Mouse (Mus musculus): ENCODE results near the gene Lax1. TPM values are rescaled to one million over a fixed set of nuclear protein-coding genes. Genes with fewer than 3 reads are reported as not detected.
"Not testable (repeated sequence)": the region's sequence is repeated elsewhere in the genome, so short reads cannot be mapped to it uniquely, and the experiment has no call there.

The Lax1 gene
- total and polyA plus RNA-seq, 3 experiments, result 14.2 to 15.6 (median 14.9) TPM

DNA sequence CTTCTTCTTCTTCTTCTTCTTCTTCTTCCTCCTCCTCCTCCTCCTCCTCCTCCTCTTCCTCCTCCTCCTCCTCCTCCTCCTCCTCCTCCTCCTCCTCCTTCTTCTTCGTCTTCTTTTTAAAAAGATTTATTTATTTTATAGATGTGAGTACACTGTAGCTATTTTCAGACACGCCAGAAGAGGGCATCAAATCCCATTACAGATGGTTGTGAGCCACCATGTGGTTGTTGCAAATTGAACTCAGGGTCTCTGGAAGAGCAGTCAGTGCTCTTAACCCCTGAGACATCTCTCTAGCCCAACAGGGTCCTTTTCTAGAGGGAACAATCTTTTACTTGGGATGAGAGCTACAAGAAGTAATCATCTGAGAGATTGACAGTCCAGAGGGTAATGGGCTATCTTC lies 11.9 kb upstream of the Lax1 start:
- H3K4me3 ChIP-seq (replicated peaks in 1 of 3; ENCODE audit: low read depth in 2 of 3, low read length in 2 of 3, poor library complexity in 1 of 3); DNase-seq (ENCODE audit: extremely low read depth); H3K27me3 ChIP-seq (replicated peaks); H3K9ac ChIP-seq (ENCODE audit: insufficient read depth, low read depth); H3K9me3 ChIP-seq (replicated peaks; ENCODE audit: low read length); H3K4me2 ChIP-seq (ENCODE audit: insufficient read depth, low read depth, poor library complexity, severe bottlenecking); dilution Hi-C loops (cut with MboI; ENCODE audit: extremely low pct_ligation_motif_present, extremely low pct_unique_long_range_greater_than_20kb, low sequenced_read_pairs); in situ Hi-C loops (cut with MboI; ENCODE audit: low pct_ligation_motif_present, low pct_unique_long_range_greater_than_20kb, low sequenced_read_pairs); H3K27ac ChIP-seq (ENCODE audit: insufficient read depth, low read depth); H3K79me2 ChIP-seq (replicated peaks; ENCODE audit: control insufficient read depth, extremely low read depth, insufficient read depth, poor library complexity, severe bottlenecking): not testable (repeated sequence)
- H3K36me3 ChIP-seq (replicated peaks in 1 of 2; ENCODE audit: control insufficient read depth in 1 of 2, insufficient read depth in 1 of 2, low read length in 1 of 2), result peaks cover 6 to 37% of the 10 kb centered on the region in 2 experiments
- TF ChIP-seq RAD21 (IDR thresholded peaks at IDR 0.05; ENCODE audit: low read depth, low read length) (peak; percentile 41), SMC3 (IDR thresholded peaks at IDR 0.05; ENCODE audit: low read depth, low read length) (peak; percentile 62), MEF2A (IDR thresholded peaks at IDR 0.05; ENCODE audit: borderline replicate concordance, low read depth, low read length) (0 out of 2 replicates have a peak, but pooled peaks have one; percentile 16), MYC (IDR thresholded peaks at IDR 0.05; ENCODE audit: low read depth, low read length) (peak; percentile 71; the same call in 1 of the 2 replicates), CTCF (conservative IDR thresholded peaks at IDR 0.05 in 1 of 2, IDR thresholded peaks at IDR 0.05 in 1 of 2; ENCODE audit: low read depth in 2 of 2, low read length in 2 of 2) (peak in 1 of 2 experiments; percentile 72; a peak in 2 of 4 replicates)
- H3K4me1 ChIP-seq (ENCODE audit: control insufficient read depth in 1 of 2, insufficient read depth in 2 of 2), result peaks cover 6 to 30% of the 10 kb centered on the region in 2 experiments

DNA sequence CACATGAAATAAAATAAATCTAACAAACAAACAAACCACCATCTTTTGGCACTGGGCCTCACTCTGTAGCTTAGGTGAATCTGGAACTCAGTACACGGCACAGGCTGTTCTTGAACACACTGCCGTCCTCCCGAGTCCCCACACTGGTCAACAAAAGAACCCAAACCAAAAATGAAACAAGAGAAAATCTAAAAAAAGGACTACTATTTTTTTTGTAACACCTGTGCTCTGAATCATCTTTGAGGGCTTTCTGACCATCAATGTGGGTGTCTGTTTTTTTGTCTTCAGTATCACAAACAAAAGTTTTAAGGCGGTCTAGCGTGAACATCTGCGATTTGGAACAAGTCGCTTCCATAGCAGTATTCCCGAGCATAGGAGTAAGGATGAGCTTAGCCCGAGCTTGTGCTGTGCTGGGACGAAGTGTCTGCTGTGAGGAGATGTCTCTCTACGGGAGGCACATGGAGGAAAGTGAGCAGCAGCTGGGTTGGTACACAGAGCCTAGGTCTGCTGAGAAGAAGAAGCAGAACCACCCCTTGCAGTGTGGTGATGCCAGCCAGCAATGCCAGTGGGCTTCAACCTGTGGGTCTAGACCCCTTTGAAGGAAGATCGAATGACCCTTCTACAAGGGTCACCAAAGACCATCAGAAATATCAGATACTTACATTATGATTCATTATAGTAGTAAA lies 8.2 kb upstream of the Lax1 start:
- no peak overlapping the region for H3K9ac ChIP-seq (ENCODE audit: insufficient read depth, low read depth)
- no peaks in the 10 kb centered on the region for H3K27me3 ChIP-seq (replicated peaks)
- H3K4me1 ChIP-seq (ENCODE audit: control insufficient read depth in 1 of 2, insufficient read depth in 2 of 2), result peaks cover 18 to 67% of the 10 kb centered on the region in 2 experiments
- H3K36me3 ChIP-seq (replicated peaks in 1 of 2; ENCODE audit: control insufficient read depth in 1 of 2, insufficient read depth in 1 of 2, low read length in 1 of 2), result peaks cover 0 to 11% of the 10 kb centered on the region in 2 experiments
- in situ Hi-C loops (cut with MboI; ENCODE audit: low pct_ligation_motif_present, low pct_unique_long_range_greater_than_20kb, low sequenced_read_pairs), result no loop called here
- H3K79me2 ChIP-seq (replicated peaks; ENCODE audit: control insufficient read depth, extremely low read depth, insufficient read depth, poor library complexity, severe bottlenecking), result no peaks in the 10 kb centered on the region
- peak; percentile 82 for TF ChIP-seq ZNF384 (IDR thresholded peaks at IDR 0.05; ENCODE audit: low read depth, low read length)
- peak; percentile 87; the same call in 1 of the 2 replicates for TF ChIP-seq MEF2A (IDR thresholded peaks at IDR 0.05; ENCODE audit: borderline replicate concordance, low read depth, low read length)
- TF ChIP-seq IRF4 (IDR thresholded peaks at IDR 0.05; ENCODE audit: low read depth, low read length), result 0 out of 2 replicates have a peak, but pooled peaks have one; percentile 35
- TF ChIP-seq BHLHE40 (IDR thresholded peaks at IDR 0.05; ENCODE audit: low read depth, low read length), result 0 out of 2 replicates have a peak, but pooled peaks have one; percentile 12
- TF ChIP-seq CHD2 (IDR thresholded peaks at IDR 0.05; ENCODE audit: low read length), result no peak; the same call in 1 of the 2 replicates
- TF ChIP-seq EP300 (IDR thresholded peaks at IDR 0.05; ENCODE audit: low read length), result peak; percentile 67; the same call in 1 of the 2 replicates
- no peak for TF ChIP-seq TBP (conservative IDR thresholded peaks at IDR 0.05; ENCODE audit: low read depth, low read length)
- TF ChIP-seq ETS1 (conservative IDR thresholded peaks at IDR 0.05; ENCODE audit: low read depth, low read length), result peak; percentile 71; the same call in 1 of the 2 replicates
- TF ChIP-seq JUND (conservative IDR thresholded peaks at IDR 0.05; ENCODE audit: low read depth, low read length), result peak; percentile 32; the same call in 1 of the 2 replicates
- TF ChIP-seq TCF12 (IDR thresholded peaks at IDR 0.05; ENCODE audit: low read depth, low read length), result peak; percentile 80
- TF ChIP-seq USF1 (IDR thresholded peaks at IDR 0.05; ENCODE audit: low read depth, low read length), result no peak
- no peak overlapping the region for H3K4me3 ChIP-seq (replicated peaks in 1 of 3; ENCODE audit: low read depth in 2 of 3, low read length in 2 of 3, poor library complexity in 1 of 3)
- H3K4me2 ChIP-seq (ENCODE audit: insufficient read depth, low read depth, poor library complexity, severe bottlenecking), result 0 out of 2 replicates have a peak overlapping the region, but pooled peaks have one; percentile 18
- H3K9me3 ChIP-seq (replicated peaks; ENCODE audit: low read length), result no peaks in the 10 kb centered on the region
- dilution Hi-C loops (cut with MboI; ENCODE audit: extremely low pct_ligation_motif_present, extremely low pct_unique_long_range_greater_than_20kb, low sequenced_read_pairs), result no loop called here
- no peak for DNase-seq (ENCODE audit: extremely low read depth)
- H3K27ac ChIP-seq (ENCODE audit: insufficient read depth, low read depth), result peak overlapping the region; percentile 60

Measured in CH12.LX (cell line).